Mouse (Mus musculus) CD8-positive naive resting alpha-beta T cell, adult 2 months (primary cell): Measurements from ENCODE around the gene Lrrtm4.

Experiments
- DNase-seq, 2 experiments: peaks; one replicate each; pipeline ENCODE4 v3.0.0; 2022; ENCODE audit warnings: low read depth in 2 of 2, low spot score in 2 of 2

The Lrrtm4 gene

DNA sequence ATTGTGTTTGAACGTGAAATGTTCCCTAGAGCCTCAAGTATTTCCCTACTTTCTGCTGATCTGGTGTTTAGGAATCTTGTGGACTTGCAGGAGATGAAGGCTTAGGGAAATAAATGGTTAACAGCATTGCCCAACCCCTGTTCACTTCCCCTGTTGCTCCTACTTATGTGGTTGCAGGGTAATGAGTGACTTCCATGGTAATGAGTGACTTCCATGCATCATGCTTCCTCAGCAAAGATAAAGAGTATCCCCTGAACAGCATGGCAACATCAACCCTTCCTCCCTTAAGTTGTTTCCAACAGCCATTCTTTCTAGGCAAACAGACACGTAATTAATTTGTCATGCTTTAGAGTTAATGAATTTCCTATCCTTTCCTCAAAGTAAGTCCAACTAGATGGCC lies 685.5 kb downstream of the Lrrtm4 start:
- DNase-seq: no peak

DNA sequence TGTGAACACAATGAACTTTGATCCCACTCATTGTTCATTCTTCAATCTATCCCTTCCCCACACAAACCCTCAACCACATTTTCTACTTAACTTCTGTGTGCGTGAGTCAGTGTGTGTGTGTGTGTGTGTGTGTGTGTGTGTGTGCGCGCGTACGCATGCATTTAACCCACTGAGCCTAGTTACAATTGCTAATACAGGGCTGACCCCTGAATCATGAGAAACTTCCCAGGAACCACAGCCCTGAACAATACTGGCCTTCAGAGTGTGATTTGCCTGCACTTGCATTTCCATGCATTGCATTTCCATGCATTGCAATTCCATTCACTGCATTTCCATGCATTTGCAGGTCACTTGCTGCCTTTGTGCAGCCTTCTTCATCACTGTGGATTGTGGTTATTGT lies 701.8 kb downstream of the Lrrtm4 start:
- no peak for DNase-seq

DNA sequence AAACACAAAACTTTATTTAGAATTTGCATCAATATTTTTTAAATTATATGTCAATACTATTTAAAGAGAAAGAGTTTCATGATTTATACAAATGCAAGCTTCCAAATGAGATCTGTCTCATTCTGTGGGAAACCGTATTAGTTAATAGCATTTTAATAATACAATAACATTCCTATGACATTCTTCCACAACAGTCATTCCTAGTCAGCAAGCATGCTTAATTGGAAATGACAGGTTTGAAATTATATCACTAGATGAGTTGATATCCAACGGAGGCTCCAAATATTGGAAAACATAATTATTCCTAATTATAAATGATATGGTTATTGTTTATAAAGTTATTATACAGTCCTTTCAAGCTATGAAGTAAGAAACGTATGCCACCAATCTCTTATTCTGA lies 714.7 kb downstream of the Lrrtm4 start:
- DNase-seq: no peak

DNA sequence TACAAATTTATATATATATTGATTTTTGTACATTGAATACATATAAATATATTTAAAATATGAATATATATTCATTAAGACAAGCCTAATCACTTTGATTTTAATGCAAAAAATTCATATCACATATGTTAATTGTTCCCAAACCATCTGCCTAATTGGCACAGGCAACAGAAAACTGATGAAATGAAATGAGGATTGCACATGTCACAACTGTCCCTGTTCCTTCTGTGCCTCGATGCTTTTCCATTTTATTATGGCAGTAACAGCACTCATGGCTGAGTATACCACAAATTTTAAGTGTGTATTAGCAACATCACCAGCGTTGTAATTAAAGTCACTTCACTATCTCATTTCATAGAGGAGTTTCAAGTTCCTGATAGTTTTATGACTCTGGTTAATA lies 732.1 kb downstream of the Lrrtm4 start:
- no peak for DNase-seq

DNA sequence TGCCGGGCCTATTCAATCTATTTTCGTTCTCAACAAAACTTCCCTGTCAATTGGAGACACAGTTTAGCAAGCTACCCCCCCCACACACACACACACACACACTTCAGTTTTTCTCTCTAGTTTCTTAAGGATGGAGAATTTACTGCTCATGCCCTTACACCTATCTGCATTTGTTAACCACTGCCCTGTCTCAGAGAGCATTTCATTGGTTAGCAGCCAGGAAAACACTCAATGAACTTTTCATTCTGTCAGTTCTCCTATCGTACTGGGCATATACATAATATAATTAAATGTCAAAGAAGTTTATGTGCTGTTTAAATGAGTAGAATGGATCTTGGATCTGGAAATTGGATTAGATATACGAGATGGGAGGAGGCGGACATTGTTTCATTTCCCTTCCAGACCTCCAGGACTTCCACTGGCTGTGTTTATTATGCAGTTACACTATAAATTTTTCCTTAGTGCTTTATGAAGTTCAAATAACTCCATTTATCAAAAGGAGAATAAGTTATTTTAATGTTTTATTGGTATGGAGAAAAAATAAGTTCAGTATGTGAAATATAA lies 742.0 kb downstream of the Lrrtm4 start:
- no peak for DNase-seq

DNA sequence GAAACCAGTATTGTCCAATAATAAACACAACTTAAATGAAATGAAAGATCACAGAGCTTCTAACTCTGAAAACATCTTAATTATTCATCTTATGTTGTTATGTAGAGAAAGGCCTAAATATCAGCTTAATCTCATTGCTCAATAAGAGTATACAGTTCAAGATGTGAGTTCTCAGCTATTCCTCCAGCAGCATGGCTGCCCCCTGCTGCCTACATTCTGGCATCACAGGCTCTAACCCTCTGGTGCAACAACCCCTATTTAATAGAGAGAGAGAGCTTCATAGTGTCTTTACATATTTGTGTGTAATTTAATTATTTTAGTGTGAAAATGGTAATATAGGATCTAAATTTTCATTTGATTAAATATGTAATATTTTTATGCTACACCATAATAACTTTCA lies 767.6 kb downstream of the Lrrtm4 start:
- DNase-seq: no peak

DNA sequence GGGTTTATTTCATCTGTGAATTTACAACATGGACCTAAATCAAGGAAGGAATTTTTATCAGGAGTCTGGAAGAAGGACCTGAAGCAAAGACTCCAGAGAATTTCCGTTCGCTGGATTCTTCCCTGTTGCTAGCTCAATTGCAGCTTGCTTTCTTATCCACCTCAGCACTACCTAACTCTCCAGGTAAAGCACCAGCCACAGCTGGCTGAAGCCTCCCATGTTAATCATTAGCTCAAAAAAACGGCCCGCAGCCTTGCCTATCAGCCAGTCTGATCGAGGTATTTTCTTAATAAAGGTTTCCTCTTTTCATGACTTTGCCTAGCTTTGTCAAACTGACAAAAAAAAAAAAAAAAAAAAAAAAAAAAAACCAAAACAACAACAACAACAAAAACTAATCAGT lies 805.1 kb downstream of the Lrrtm4 start:
- no peak for DNase-seq

DNA sequence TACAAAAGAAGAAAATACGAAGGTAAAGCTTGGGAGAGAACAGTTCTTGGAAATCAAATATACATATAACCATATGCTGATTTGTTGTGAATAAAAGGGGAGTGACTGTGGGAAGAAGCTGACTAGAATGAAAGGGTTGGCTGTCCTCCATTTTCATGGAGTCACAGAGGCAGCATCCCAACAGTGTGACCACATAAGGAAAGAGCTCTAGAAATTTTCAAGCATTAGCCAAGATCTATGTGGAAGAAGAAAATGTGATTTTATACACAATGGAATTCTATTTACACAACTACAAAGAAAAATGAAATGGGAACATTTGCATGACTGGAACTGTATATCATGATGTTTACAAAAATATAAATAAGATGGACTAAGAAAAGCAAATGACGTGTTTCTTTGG lies 821.1 kb downstream of the Lrrtm4 start:
- no peak for DNase-seq

DNA sequence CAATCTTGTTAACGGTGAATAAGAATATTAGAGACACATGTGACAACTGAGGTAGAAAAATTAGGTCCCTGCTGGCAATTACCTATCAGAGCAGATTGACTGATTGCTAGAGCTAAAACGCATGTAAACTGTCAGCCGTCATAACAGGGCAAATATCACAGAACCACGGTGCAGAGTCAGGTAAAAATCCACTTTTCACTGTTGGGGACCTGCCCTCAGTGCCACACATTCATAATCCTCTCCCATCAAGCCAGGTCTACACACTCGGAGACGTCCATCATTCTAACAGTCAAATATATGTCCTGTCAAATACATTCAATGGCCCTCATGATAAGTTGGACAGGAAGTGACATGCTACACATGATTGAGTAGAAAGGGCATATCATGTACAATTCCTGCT lies 826.6 kb downstream of the Lrrtm4 start:
- no peak for DNase-seq

DNA sequence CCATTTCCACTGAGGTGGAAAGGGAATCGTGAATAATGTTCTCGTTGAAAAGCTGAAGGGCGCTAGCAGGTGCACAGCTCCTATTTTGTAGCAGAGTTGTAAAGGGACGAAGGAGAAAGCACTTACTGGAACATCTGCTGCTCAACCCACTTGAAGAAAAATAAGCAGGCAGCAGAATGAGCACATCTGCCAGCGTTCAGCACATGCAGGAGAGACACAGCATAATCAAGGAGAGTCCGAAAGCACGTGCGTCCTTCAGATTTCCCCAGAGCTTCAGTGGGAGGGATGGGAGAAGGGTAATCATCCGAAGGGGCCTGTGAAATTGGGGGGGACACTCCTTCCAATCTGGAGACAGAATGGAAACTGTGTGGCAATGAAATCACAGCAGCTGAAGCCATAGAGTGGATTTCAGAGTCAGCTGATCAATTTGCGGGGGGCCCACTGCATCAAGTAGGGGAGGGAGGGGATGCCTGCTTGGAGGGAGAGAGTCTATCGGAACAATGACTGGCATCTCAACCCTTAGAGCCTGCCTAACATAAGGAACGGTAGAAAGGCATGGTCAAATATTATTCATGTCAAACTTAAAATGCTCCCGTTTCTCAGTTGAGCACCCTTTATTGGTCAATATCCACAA lies 838.4 kb downstream of the Lrrtm4 start:
- DNase-seq: no peak
